Mouse (Mus musculus) B cell, adult 2 months (primary cell): ENCODE results near the gene Gtf3a.
A peak's percentile ranks its signal among the peaks of the same experiment; 100 is the strongest.
"Not testable (repeated sequence)": the region's sequence is repeated elsewhere in the genome, so short reads cannot be mapped to it uniquely, and the experiment has no call there.

Experiments used
- DNase-seq, 2 experiments: peaks; one replicate each; pipeline ENCODE4 v3.0.0; 2022

Gtf3a gene

DNA sequence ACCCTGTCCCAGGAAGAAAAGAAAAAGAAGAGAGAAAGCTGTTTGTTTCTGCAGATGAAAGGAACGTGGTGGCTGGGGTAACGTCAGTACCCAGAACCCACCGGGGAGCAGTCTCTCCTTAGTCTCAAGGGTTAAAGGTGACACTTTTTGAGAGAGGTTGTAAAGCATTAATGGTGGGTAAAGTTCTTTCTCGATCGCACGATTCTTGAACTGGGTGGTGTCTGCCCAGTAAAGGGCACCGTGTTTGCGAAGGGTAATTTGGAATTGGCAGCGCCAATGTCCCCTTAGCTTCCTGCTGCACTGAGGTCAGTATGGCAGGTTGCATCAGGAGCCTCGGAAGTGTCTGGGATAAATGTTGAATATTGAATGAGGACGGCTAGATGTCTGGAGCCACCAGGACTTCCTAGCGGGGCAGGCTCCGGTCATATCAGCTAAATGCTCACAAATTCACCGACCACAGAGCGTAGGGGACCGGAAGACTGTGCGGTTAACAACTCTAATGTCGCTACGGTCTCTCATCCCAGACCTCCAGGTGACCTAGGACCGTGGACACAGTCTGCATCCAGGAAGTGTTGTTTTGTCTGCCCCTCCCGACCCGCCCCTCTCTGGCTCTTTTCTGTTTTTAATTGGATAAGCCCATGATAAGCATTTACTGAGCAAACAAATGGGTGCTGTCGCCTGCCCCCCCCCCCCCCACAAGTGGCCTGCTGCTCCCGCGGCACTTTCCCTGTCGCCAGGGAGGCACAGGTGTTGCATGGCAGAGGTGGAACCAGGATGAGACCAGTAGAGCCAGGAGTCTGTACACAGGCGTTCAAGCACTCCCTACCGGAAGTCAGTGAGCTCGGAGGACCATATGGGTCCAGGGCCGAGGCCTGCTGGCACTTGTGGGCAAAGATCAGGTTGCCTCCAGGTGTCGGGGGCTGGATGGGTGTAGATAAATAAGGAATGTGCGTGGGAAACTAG is 10.6 kb upstream of the Gtf3a start:
- DNase-seq, result no peak

DNA sequence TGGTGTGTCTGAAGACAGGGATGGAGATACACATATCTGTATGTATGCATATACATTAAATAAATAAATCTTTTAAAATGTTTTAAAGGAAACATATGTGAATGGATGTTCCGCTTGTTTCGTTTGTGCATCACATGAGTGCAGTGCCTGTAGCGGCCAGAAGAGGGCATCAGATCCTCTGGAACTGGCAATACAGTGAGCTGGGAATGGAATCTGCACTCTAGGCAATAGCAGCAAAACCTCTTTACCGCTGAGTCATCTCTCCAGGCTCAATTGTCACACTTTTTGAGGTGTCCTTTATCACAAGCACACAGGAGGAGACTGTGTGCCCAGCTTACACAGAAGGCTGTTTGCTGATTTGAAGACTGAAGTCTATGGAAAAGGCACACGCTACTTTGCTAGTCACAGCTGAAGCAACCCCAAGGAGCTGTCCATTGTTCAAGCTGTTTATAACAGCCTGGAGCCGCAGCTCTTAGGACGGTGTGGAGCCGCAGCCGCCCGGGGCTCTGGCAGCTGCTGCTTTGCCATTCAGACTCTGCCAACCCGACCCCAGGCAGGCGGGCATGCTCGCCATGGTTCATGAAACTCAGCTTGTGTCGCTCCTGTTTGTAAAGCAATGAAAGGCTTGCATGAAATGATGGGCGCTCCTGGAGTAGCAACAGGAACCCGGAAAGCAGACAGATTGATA is 9.2 kb upstream of the Gtf3a start:
- DNase-seq, result peak; percentile 24 to 26

DNA sequence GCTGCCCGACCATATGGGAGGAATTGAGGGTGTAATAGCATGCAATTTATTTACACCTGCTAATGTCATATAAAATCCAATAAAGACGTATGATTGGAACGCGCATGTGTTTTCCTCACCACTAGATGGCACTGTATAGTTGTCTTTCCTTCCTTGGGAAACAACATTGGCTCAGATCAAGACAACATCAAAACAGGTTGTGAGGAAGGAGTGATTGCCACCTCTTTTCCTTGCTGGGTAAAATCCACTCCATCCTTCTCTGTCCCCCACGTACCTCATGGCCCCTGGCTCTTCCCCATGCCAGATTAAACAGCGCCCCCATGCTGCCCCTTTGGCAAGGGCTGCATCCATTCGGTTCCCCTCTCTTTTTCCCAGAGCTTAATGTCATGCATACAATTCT is 8.2 kb upstream of the Gtf3a start:
- DNase-seq, result peak; percentile 25 to 30

DNA sequence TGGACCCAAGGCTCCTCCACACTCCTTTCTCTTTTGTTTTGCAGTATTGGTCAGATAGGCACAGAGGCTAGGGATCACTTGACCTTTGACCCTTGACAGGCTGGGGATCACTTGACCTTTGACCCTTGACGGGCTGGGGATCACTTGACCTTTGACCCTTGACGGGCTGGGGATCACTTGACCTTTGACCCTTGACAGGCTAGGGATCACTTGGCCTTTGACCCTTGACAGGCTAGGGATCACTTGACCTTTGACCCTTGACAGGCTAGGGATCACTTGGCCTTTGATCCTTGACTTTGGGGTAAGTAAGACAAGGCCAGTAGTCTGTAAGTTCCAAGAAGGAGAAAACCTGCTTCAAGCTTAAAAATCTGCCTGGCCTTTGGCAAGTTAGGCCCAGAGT is 6.5 kb upstream of the Gtf3a start:
- not testable (repeated sequence) for DNase-seq

DNA sequence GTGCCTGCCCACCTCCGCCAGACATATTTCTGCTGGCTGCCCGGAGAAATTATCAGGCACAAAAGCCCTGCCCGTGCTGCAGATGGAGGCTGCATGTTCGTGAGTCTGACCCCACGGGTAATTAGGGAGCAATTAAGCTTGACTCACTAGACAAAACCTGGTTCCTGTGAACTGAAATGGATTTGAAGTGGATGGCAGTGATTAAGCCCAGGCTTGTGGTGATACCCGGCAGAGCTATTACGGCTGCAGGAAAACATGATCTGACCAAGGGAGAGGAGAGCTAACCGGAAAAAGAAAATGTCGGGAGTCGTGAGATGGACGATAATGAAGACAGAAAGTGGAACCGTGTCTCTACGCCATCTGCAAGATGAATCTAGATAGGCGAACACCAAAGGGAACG is 5.5 kb upstream of the Gtf3a start:
- DNase-seq, result no peak

DNA sequence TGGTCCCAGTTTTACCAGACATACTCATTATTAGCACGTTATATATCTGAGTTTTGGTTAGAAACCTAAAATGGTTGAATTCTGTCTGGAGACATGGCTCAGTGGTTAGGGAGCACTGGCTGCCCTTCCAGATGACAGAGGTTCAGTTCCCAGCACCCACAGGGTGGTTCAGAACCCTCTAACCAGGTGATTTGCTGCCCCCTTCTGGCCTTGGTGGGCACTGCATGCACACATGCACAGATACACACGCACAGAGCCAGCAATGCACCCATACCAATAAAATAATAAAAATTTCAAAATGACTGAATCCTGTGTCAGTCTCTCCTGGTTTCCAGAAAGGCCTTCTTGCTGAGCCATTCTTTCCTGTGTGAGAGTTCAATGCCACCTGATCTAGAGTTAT is 3.9 kb upstream of the Gtf3a start:
- peak; percentile 23 to 44 for DNase-seq

DNA sequence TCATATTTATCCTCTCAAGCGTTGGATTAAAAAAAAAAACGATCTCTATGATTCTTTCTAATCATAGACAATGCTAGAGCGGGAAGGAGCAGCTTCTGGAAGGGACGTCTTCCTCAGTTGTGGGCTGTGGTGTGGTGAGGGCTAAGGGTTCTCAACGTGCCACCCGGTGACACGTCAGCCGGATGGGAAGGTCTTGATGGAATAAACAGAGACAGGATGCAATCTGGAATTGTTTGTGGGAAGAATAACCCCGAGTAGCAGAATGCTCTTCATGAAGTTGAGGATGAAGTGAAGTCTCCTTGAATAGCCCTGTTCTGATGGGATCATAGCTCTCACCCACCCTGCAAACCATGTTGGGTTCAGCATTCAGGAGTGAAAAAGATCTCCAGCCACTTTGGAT is 1.8 kb upstream of the Gtf3a start:
- no peak for DNase-seq

DNA sequence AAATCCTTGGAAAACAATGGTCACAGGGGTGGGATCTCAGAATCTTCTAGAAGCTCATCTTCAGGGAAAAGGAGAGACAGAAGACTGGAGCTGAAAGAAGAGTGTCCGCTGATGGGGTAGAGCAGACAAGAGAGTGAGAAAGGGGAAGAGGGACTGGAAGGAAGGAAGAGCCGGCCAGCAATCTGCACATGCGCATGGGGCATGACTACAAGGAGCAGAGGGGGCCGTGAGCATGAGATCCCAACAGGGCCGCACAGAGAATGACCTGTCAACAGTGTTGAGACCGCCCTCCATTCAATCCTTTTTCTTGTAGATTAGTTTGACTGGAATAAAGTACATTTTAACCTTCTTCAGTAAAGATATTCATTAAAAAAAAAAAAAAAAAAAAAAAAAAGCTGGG is 960 bp upstream of the Gtf3a start:
- peak; percentile 10 to 21 for DNase-seq

DNA sequence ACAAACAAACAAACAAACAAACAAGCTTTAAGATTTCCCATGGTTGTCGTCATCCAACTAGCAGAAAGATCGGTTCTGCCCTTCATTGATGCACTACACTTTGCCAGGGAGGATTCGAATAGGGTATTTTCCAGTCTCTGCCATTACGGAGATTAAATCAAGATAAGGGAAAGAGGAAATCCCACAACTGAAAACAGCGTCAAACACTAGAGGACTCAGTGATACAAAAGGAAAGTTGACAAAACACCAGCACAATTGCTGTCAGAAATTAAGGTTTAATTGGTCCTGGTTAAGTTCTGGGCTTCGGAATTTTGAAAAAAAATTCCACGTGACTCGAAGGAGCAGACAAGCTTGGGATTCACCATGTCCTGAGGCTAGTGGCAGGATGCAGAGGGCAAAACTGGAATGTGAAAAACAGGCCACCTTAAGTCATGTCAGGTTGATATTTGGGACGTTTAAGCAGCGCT is 383 bp upstream of the Gtf3a start:
- no peak for DNase-seq

DNA sequence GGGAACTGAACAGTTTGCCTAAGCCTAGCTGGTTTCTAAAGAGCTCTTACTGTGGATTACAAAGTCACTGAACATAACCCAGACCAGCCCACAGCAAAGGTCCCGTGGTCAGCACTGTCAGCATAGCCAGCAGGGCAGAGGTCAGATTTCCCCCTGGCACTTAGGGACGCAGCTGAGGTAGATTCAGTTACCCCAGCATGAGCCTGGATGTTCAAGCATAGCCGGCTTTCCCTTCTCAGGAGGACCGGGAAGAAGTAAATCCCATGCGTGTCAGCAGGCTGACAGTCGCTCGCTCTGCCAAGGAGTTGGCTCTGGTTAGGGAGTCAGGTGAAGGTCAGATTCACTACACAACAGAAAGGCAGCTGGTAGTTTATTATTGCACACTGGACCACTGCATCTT is 6.1 kb downstream of the Gtf3a start:
- DNase-seq, result no peak

DNA sequence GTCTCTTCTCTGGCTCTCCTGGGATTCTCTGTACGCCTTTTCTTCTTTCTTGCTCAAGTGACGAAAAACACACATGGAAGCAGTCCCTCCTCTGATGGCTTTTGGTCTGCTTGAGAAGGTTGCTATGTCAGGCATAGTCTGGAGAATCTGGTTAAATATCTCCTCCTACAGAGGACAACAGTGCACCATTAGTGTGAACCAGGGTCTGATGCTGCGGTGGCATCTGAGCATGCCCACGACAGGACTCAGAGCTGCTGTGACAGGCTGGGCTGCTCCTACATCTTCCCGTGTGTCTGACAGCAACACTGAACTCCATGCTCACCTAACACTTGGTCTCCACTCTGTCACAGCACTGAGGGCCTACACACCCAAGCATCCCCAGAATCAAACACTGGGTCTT is 7.2 kb downstream of the Gtf3a start:
- no peak for DNase-seq

DNA sequence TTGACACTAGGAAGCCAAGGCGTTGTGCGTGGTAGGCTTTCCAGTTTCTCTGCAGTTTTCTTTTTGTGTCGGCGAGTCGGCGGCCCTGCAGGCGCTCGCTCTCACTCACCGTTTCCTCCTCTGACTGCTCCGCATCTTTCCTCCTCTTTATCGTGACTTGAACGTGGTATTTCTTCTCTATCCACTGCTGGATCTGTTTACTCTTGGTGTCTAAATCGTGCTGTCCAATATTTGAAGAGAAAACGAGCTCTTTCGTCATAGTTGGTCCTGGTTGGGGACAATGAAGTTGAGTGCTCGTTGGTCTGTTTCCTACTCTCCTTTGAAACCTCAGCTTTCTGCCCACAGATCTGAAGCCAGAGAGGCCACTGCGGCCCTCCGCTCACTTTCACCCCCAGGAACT is 8.2 kb downstream of the Gtf3a start:
- no peak for DNase-seq

DNA sequence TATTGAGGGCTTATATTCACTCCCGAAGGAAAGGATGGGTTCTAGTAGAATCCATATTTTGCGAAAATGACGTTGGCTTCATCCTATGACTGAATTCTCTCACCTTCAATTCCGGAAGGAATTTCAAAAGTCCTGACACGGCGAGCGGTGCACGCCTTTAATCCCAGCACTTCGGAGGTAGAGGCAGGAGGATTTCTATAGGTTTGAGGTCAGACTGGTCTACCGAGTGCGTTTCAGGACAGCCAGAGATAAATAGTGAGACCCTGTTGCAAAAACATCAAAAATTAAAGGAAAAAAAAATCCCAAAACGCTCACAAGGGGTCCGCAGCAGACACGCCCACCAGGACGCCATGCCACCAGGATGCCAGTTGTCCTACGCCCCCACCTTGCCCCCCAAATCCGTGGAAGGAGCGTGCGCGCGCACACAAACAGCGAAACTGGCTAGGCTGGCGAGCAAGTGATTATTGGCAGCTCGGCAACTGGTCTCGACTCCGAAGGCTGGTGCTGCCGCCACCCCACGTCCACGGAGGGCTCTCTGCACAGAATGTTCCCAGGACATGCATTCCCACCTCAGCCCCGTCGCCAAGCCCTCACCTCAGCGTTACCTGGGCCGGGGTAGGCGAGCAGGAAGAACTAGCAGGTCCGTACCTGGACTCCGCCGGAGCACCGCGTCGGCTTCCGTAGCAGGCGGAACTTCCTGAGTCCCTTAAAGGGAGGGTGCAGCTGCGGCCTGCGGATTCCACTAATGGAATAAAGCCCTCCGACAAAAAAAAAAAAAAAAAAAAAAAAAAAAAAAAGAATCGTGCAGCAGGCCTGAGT is 14.9 kb downstream of the Gtf3a start, which contains the start of gene Mtif3:
Mtif3 (minus strand) TSS at position 683 of the 819 bp plus-strand sequence.
- peak; percentile 82 for DNase-seq

DNA sequence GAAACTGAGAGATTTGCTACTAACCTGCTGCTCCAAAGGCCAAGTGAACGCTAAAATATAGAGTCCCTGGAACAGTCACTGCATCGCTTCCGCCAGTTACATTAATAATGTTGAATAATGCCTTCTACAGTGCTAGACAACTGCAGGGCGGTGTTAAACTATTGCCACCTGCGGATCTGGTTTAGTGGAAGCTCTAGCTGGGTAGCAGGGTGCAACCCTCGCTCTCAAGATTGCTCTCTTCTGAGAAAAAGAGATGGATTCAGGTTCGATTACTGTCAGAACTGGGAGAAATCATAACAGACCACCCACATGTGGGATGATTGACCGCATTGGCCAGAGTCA is 15.5 kb downstream of the Gtf3a start:
- no peak for DNase-seq

DNA sequence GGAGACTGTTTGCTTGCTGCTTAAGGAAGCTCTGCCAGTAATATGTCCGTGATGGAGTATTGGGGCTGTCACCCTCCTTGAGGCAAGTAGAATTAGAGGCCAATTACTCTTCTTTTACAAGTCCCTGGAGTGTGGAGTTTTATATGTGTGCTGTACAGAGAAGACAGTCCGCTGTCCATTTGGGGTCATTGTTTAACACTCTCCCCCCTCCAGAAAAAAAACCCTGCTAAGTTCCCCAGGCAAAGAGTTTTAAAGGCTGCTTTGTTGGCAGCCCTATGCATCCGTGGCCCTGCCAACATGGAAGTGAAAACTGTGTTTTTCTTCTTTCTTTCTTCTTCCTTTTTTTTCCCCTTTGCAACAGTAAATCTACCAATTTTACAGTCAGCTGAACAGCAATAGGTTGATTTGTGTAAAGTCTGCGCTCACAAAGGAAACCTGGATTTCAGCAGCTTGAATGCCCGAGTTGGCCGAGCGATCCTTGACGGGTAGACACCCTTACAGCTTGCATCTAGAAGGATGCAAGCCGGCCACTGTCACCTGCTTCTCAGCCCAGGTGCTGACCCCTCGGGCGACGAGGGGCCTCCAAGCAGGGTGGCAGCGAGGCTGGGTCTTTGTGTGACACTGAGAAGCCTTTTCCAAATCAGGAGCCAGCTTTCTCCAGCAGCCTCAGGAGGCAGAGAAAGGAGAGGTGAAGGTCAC is 20.4 kb downstream of the Gtf3a start:
- no peak for DNase-seq

DNA sequence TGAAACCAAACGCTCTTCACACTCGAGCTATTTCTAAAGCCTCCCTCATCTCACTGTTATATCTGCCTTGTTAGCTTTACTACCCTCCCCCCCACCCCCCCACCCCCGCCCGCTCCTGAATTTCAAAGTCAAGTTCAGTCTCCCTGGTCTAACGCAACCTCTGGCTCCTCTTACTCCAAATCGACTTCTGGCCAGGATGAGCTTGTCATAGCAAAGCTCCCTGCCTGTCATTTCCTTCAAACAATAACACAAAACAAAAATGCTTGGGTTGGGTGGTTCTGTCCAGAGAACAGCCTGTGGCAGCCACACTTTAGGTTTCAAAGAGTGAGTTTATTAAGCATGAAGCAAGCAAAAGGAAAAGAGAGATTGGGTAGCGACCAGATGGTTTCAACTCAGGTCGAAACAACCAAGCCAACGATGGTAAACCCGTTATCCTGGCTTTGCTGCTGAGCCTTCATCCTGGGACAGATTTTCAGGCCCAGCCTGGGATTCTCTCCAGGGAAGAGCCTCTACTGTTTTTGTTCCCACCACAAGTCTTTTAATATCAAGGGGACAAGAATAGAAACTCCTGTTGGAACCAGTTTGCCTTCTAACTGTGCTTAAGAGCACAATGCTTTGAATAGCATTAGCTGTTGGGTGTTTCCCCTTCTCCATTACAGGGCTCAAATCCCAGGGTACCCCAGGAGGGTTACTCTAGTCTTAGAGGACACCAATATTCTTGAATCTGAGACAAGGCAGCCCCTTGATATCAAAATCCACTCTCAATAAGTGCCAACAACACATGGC is 23.5 kb downstream of the Gtf3a start:
- no peak for DNase-seq

DNA sequence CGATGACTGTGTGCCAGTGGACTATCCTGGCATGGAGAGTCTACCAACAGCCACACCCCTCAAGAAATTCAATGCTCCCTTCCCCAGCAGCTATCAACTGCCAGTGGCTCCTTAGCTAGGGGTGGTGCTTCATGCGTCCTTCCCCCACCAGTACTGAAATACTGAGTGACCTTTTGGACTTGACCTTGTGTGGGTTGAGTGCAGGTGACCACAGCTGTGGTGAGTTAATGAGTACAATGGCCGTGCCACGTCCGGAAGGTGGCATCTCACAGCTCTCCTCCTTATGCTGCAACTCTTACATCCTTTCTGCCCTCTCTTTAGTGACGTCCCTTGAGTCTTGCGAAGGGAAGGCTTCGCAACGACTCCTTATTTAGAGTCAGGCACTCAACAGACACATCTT is 24.9 kb downstream of the Gtf3a start:
- no peak for DNase-seq

DNA sequence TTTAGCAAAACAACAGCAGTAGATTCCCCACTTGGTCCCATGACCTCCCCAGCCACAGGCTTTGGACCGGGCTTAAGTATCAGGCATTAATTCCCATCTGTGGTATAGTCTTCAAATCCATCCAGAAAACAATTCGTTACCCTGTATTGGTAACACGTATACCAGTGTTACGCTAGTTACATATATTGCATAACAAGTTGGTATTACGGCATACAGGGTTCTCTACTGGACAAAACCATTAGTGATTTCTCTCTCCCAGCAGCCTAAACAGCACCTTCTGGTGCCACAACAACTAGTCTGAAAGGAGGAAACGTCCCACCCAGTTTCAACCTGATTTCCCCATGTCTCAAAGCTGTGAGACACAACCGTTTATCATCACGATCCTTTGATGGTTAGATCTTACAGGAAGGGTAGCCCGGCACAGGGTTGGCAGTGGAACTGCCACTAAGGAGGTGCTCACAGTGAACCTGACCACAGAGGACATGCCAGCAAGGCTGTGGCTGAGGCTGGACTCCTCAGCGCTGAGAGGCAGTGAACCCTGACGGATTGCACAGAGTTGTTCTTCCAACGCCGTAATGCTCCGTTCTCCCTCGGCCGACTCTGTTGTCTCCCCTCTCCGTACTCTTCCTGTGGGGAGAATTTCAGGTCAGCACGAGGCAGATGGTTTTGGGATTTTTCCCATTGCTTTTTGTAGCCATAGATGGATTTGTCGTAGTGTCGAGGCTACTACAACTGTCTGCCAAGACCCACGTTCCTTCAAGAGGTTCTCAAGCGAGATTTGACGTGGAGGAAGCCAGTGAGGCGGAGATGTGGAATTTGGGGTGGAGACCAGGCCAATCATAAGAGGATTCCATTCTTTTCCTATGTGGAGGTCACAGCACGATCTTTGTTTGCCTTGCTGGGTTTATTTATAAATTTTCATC is 25.7 kb downstream of the Gtf3a start:
- DNase-seq, result no peak

DNA sequence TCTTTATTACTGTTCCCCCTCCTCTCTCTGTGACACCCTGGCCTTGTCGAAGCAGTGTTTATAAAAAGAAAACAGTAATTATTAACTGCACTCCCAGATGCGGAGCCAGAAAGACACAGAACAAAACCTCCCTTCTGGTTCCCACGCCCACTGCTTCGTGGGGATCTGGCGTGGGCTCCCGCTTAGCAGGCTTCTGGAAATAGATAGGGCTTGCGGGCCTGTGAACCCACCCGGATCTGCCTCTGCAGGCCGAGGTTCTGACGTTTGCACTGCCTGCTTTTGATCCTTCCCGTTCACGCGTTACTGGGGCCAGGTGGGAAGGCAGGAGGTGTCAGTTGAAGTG is 26.3 kb downstream of the Gtf3a start:
- DNase-seq, result no peak

DNA sequence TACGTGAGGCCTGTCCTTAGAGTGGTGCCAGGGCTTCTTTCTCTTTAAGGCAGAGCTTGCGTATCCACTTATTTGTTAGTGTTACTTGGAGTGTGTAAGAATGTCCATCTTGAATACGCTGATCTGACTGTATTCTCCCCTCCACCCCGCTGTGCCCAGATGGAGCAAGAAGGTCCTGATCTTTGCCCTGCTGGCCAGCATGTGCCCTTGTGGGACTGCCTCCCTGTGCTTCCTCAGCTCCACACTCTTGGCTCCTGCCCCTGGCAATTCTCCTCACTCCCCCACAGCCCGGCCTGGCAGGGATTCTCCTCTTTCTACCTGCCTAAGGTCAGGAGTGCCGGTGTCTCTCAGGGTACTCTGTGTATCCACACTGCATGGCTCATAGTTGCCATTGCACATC is 32.9 kb downstream of the Gtf3a start:
- no peak for DNase-seq

DNA sequence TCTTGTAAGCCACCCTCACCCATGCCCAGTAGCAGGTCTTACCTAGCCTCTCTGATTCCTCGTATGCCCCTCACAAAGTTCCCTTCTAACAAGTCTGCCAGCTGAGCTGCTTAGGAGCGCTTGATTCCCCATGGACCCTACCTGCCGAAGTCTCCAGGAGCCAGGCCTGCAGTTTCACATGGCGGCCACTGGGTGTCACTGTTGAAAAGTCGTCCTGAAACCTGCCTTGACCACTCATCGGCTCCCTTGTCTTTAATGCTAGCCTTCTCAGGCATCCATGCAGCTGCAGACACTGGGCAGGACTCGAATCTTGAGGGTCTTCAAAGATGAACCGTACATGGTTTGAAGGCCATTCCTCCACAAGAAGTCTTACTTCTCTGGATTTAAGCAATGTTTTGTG is 34.8 kb downstream of the Gtf3a start:
- DNase-seq, result peak; percentile 68 to 69
